Mouse (Mus musculus) hindbrain, embryonic 13.5 days (tissue): ENCODE results near the gene Top2b. TPM values are rescaled to one million over a fixed set of nuclear protein-coding genes. Genes with fewer than 3 reads are reported as not detected.
A peak's percentile ranks its signal among the peaks of the same experiment; 100 is the strongest.

Experiments used
- ATAC-seq: fragments of 200-750 bp; cut with Nextera tagmentation; 2 replicates; pipeline ENCODE4 v1.8.0; 2017; ENCODE audit warnings: moderate TSS enrichment; ENCODE audit not compliant: low FRiP score
- H3K27ac ChIP-seq: fragments of 300-500 bp; sonication (generic); 2 replicates; pipeline ENCODE4 v1.5.1; 2015; ENCODE audit warnings: inconsistent platforms, mild to moderate bottlenecking, moderate library complexity
- H3K27me3 ChIP-seq: fragments of 300-500 bp; sonication (generic); 2 replicates; pipeline ENCODE4 v1.6.1; 2015; ENCODE audit warnings: mild to moderate bottlenecking, inconsistent platforms
- H3K36me3 ChIP-seq: fragments of 300-500 bp; sonication (generic); 2 replicates; pipeline ENCODE4 v1.6.1; 2015; ENCODE audit warnings: mild to moderate bottlenecking, inconsistent platforms
- H3K4me1 ChIP-seq: fragments of 300-500 bp; sonication (generic); replicated peaks from 2 replicates; pipeline ENCODE4 v1.6.1; 2015; ENCODE audit warnings: inconsistent platforms
- H3K4me2 ChIP-seq: fragments of 300-500 bp; sonication (generic); 2 replicates; pipeline ENCODE4 v1.6.1; 2015; ENCODE audit warnings: inconsistent platforms, mild to moderate bottlenecking, moderate library complexity
- H3K4me3 ChIP-seq: fragments of 300-500 bp; sonication (generic); 2 replicates; pipeline ENCODE4 v1.5.1; 2015; ENCODE audit warnings: mild to moderate bottlenecking, inconsistent platforms
- H3K9ac ChIP-seq: fragments of 300-500 bp; sonication (generic); 2 replicates; pipeline ENCODE4 v1.6.1; 2015; ENCODE audit warnings: mild to moderate bottlenecking, inconsistent platforms
- H3K9me3 ChIP-seq: fragments of 300-500 bp; sonication (generic); 2 replicates; pipeline ENCODE4 v1.6.1; 2016; ENCODE audit warnings: inconsistent platforms
- WGBS: fragments of 180-500 bp; shearing (Covaris S2); methylation state at CpG from one replicate; pipeline ENCODE4 v1.1.7; 2015; 5-methylcytosine and 5-hydroxymethylcytosine counted together
- polyA plus RNA-seq: library from polyadenylated mRNA; unstranded; fragments of >200 nt; fragmentation: Nextera tagmentation; extraction: Ambion mirVana; gene quantifications from 2 replicates; pipeline ENCODE4 v1.2.1, GENCODE M21; 2015

Gene Top2b
- polyA plus RNA-seq, 1 experiment from 2014 or later = 99.5 TPM

GRCm38 (mm10) chr14:16431941-16432499, 67.0 kb downstream of the Top2b start:
- no peaks in the 10 kb centered on the region for H3K9me3 ChIP-seq
- 72% methylated on average over 4 of the region's 4 CpGs for WGBS
- no peak overlapping the region for H3K4me2 ChIP-seq
- H3K27me3 ChIP-seq = no peaks in the 10 kb centered on the region
- H3K4me3 ChIP-seq = no peak overlapping the region
- H3K27ac ChIP-seq = no peak overlapping the region
- H3K4me1 ChIP-seq = no peaks in the 10 kb centered on the region
- no peak for ATAC-seq
- H3K9ac ChIP-seq = no peak overlapping the region
- peaks cover 47% of the 10 kb centered on the region for H3K36me3 ChIP-seq

- WGBS = 90% methylated on average over 3 of the region's 3 CpGs
- Histone ChIP-seq H3K9ac (no peak overlapping the region), H3K9me3 (no peaks in the 10 kb centered on the region), H3K4me3 (no peak overlapping the region), H3K27ac (no peak overlapping the region), H3K4me1 (no peaks in the 10 kb centered on the region), H3K4me2 (no peak overlapping the region), H3K27me3 (no peaks in the 10 kb centered on the region), H3K36me3 (peaks cover 50% of the 10 kb centered on the region)
- 0 out of 2 replicates have a peak, but pooled peaks have one; percentile 14 for ATAC-seq
Observed at GRCm38 (mm10) chr14:16432550-16432949, 67.6 kb downstream of the Top2b start.

- no peak for ATAC-seq
- H3K36me3 ChIP-seq = peaks cover 49% of the 10 kb centered on the region
- no peak overlapping the region for H3K4me3 ChIP-seq
- no peaks in the 10 kb centered on the region for H3K27me3 ChIP-seq
- H3K4me2 ChIP-seq = no peak overlapping the region
- 70% methylated on average over 2 of the region's 2 CpGs for WGBS
- no peaks in the 10 kb centered on the region for H3K4me1 ChIP-seq
- H3K27ac ChIP-seq = no peak overlapping the region
- no peaks in the 10 kb centered on the region for H3K9me3 ChIP-seq
- no peak overlapping the region for H3K9ac ChIP-seq
Observed at GRCm38 (mm10) chr14:16433206-16433605, 68.2 kb downstream of the Top2b start.

GRCm38 (mm10) chr14:16434396-16435171, 69.6 kb downstream of the Top2b start:
- peaks cover 4% of the 10 kb centered on the region; the same call in 1 of the 2 replicates for H3K4me1 ChIP-seq
- H3K9me3 ChIP-seq = no peaks in the 10 kb centered on the region
- 0 out of 2 replicates have a peak overlapping the region, but pooled peaks have one; percentile 3 for H3K27ac ChIP-seq
- no peak overlapping the region for H3K9ac ChIP-seq
- peaks cover 43% of the 10 kb centered on the region for H3K36me3 ChIP-seq
- H3K27me3 ChIP-seq = no peaks in the 10 kb centered on the region
- 36% methylated on average over 3 of the region's 3 CpGs for WGBS
- no peak overlapping the region for H3K4me2 ChIP-seq
- H3K4me3 ChIP-seq = no peak overlapping the region
- peak; percentile 53 for ATAC-seq

GRCm38 (mm10) chr14:16437386-16437785, 72.4 kb downstream of the Top2b start:
- Histone ChIP-seq H3K4me1 (peaks cover 10% of the 10 kb centered on the region), H3K27me3 (no peaks in the 10 kb centered on the region), H3K4me3 (no peak overlapping the region), H3K36me3 (peaks cover 25% of the 10 kb centered on the region), H3K9me3 (no peaks in the 10 kb centered on the region), H3K4me2 (no peak overlapping the region), H3K27ac (no peak overlapping the region), H3K9ac (no peak overlapping the region)
- no peak for ATAC-seq
- 89% methylated on average over 4 of the region's 4 CpGs for WGBS

- H3K9me3 ChIP-seq = no peaks in the 10 kb centered on the region
- no peak overlapping the region for H3K9ac ChIP-seq
- ATAC-seq = 0 out of 2 replicates have a peak, but pooled peaks have one; percentile 19
- peaks cover 18% of the 10 kb centered on the region for H3K36me3 ChIP-seq
- H3K4me1 ChIP-seq = peaks cover 16% of the 10 kb centered on the region
- WGBS = 60% methylated on average over 6 of the region's 6 CpGs
- no peak overlapping the region for H3K4me2 ChIP-seq
- H3K4me3 ChIP-seq = no peak overlapping the region
- no peaks in the 10 kb centered on the region for H3K27me3 ChIP-seq
- peak overlapping the region; percentile 41 for H3K27ac ChIP-seq
Observed at GRCm38 (mm10) chr14:16439385-16440126, 74.6 kb downstream of the Top2b start.

GRCm38 (mm10) chr14:16444859-16445258, 79.9 kb downstream of the Top2b start:
- Histone ChIP-seq H3K36me3 (no peaks in the 10 kb centered on the region), H3K27me3 (no peaks in the 10 kb centered on the region), H3K4me2 (no peak overlapping the region), H3K9me3 (no peaks in the 10 kb centered on the region), H3K9ac (no peak overlapping the region), H3K4me3 (no peak overlapping the region), H3K4me1 (peaks cover 9% of the 10 kb centered on the region), H3K27ac (no peak overlapping the region)
- 83% methylated on average over 4 of the region's 4 CpGs for WGBS
- ATAC-seq = no peak

GRCm38 (mm10) chr14:16447587-16447986, 82.6 kb downstream of the Top2b start:
- Histone ChIP-seq H3K36me3 (no peaks in the 10 kb centered on the region), H3K4me1 (peaks cover 6% of the 10 kb centered on the region; the same call in 1 of the 2 replicates), H3K27me3 (no peaks in the 10 kb centered on the region), H3K27ac (no peak overlapping the region), H3K4me2 (no peak overlapping the region), H3K9me3 (no peaks in the 10 kb centered on the region), H3K4me3 (no peak overlapping the region), H3K9ac (no peak overlapping the region)
- 41% methylated on average over 3 of the region's 3 CpGs for WGBS
- ATAC-seq = peak; percentile 72; the same call in 1 of the 2 replicates

- no peaks in the 10 kb centered on the region for H3K36me3 ChIP-seq
- H3K9ac ChIP-seq = no peak overlapping the region
- H3K27me3 ChIP-seq = no peaks in the 10 kb centered on the region
- no peaks in the 10 kb centered on the region for H3K9me3 ChIP-seq
- peaks cover 6% of the 10 kb centered on the region; the same call in 1 of the 2 replicates for H3K4me1 ChIP-seq
- no peak overlapping the region for H3K4me3 ChIP-seq
- 40% methylated on average over 4 of the region's 4 CpGs for WGBS
- peak; percentile 70 for ATAC-seq
- H3K4me2 ChIP-seq = no peak overlapping the region
- H3K27ac ChIP-seq = no peak overlapping the region
Observed at GRCm38 (mm10) chr14:16448269-16448987, 83.4 kb downstream of the Top2b start.

GRCm38 (mm10) chr14:16478606-16479323, 113.8 kb downstream of the Top2b start:
- H3K27me3 ChIP-seq = no peaks in the 10 kb centered on the region
- H3K27ac ChIP-seq = no peak overlapping the region
- no peak overlapping the region for H3K4me2 ChIP-seq
- WGBS = 93% methylated on average over 1 of the region's 1 CpGs
- ATAC-seq = no peak
- H3K36me3 ChIP-seq = no peaks in the 10 kb centered on the region
- no peaks in the 10 kb centered on the region for H3K9me3 ChIP-seq
- H3K9ac ChIP-seq = no peak overlapping the region
- H3K4me1 ChIP-seq = peaks cover 8% of the 10 kb centered on the region; the same call in 1 of the 2 replicates
- no peak overlapping the region for H3K4me3 ChIP-seq

GRCm38 (mm10) chr14:16479521-16479920, 114.5 kb downstream of the Top2b start:
- Histone ChIP-seq H3K36me3 (no peaks in the 10 kb centered on the region), H3K27me3 (no peaks in the 10 kb centered on the region), H3K4me3 (no peak overlapping the region), H3K9me3 (no peaks in the 10 kb centered on the region), H3K4me2 (no peak overlapping the region), H3K27ac (no peak overlapping the region), H3K9ac (no peak overlapping the region), H3K4me1 (peaks cover 8% of the 10 kb centered on the region)
- WGBS = 68% methylated on average over 2 of the region's 2 CpGs
- ATAC-seq = no peak
